8 mouse cellular contexts compared by ENCODE assay signal in the genomic region with DNA sequence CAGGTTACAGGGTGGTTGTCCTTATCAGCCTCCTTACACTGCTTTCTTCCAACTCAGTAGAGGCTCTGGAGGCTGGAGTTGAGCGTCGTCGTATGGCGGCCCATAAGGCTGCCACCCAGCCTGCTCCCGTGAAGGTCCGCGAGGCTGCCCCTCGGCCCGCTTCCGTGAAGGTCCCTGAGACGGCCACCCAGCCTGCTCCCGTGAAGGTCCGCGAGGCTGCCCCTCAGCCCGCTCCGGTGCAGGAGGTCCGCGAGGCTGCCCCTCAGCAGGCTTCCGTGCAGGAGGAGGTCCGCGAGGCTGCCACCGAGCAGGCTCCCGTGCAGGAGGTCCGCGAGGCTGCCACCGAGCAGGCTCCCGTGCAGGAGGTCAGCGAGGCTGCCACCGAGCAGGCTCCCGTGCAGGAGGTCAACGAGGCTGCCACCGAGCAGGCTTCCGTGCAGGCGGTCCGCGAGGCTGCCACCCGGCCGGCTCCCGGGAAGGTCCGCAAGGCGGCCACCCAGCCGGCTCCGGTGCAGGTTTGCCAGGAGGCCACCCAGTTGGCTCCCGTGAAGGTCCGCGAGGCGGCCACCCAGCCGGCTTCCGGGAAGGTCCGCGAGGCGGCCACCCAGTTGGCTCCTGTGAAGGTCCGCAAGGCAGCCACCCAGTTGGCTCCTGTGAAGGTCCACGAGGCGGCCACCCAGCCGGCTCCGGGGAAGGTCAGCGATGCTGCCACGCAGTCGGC. TPM values are rescaled to one million over a fixed set of nuclear protein-coding genes. Genes with fewer than 3 reads are reported as not detected.
DNase-seq lines count a peak whose midpoint lies in the region; ATAC-seq and TF ChIP-seq lines count a peak whose summit lies in the region.

No protein-coding gene starts in this region.

- ATAC-seq in frontal cortex, adult (ENCODE audit: low TSS enrichment): peak; percentile 38
- peak; percentile 61 for ATAC-seq in hindbrain, embryonic 16.5 days
- ATAC-seq in monocyte, adult 5-6 weeks (replicated peaks; ENCODE audit: insufficient number of reproducible peaks, low FRiP score, low TSS enrichment, poor library complexity, severe bottlenecking): no peak

- peak overlapping the region; percentile 59 for H3K9ac ChIP-seq in hindbrain, embryonic 16.5 days (ENCODE audit: low read depth, low read length)
- peak overlapping the region; percentile 73 for H3K9ac ChIP-seq in liver, adult 2 months (ENCODE audit: low read depth, low read length)

- TF ChIP-seq CTCF in liver, adult 2 months (IDR thresholded peaks at IDR 0.05; ENCODE audit: low read depth, low read length): no peak

- TF ChIP-seq POLR2A in liver, adult 2 months (IDR thresholded peaks at IDR 0.05; ENCODE audit: extremely low read depth, insufficient read depth, low read length): no peak

- H3K9me3 ChIP-seq in hindbrain, embryonic 16.5 days (ENCODE audit: control insufficient read depth, low read length): no peaks in the 10 kb centered on the region

- H3K27ac ChIP-seq in hindbrain, embryonic 16.5 days (ENCODE audit: low read depth, low read length): no peak overlapping the region
- no peak overlapping the region for H3K27ac ChIP-seq in liver, adult 2 months (replicated peaks; ENCODE audit: insufficient read depth, low read depth, low read length)

- WGBS in hindbrain, embryonic 16.5 days: 4% methylated on average over 58 of the region's 60 CpGs
- 6% methylated on average over 60 of the region's 60 CpGs for WGBS in liver, adult 2 months

- peak overlapping the region; percentile 41 for H3K4me3 ChIP-seq in hindbrain, embryonic 16.5 days (ENCODE audit: low read length)
- peak overlapping the region; percentile 61 for H3K4me3 ChIP-seq in liver, adult 2 months (ENCODE audit: insufficient read depth, low read depth, low read length)

- intact Hi-C loops in gastrocnemius, postnatal 14 days (cut with DNase I; ENCODE audit: low total_unique reads): no loop called here

- DNase-seq in frontal cortex, postnatal 14 days (ENCODE audit: low spot score in 2 of 2): no peak
- DNase-seq in cerebellum, adult 9-11 months: peak; percentile 60
- DNase-seq in gastrocnemius, postnatal 14 days: peak; percentile 66
- peak; percentile 55 for DNase-seq in liver, adult 2 months (ENCODE audit: extremely low read depth, low read depth, low spot score)
- peak; percentile 64 for DNase-seq in neural tube, embryonic 10.5 days (ENCODE audit: extremely low spot score, low spot score)

- peaks cover 29% of the 10 kb centered on the region for H3K27me3 ChIP-seq in hindbrain, embryonic 16.5 days (replicated peaks; ENCODE audit: control insufficient read depth, insufficient read depth, low read length)
- no peaks in the 10 kb centered on the region for H3K27me3 ChIP-seq in liver, adult 2 months (ENCODE audit: control insufficient read depth, insufficient read depth, low read length)

- H3K4me2 ChIP-seq in hindbrain, embryonic 16.5 days (ENCODE audit: low read length): peak overlapping the region; percentile 72

- H3K36me3 ChIP-seq in hindbrain, embryonic 16.5 days (ENCODE audit: control insufficient read depth, insufficient read depth, low read length): no peaks in the 10 kb centered on the region
- H3K36me3 ChIP-seq in liver, adult 2 months (ENCODE audit: control insufficient read depth, insufficient read depth, low read length): no peaks in the 10 kb centered on the region

- no peaks in the 10 kb centered on the region; the same call in 1 of the 2 replicates for H3K4me1 ChIP-seq in hindbrain, embryonic 16.5 days (ENCODE audit: control insufficient read depth, insufficient read depth, low read depth, low read length)
- peaks cover 6% of the 10 kb centered on the region; the same call in 1 of the 2 replicates for H3K4me1 ChIP-seq in liver, adult 2 months (ENCODE audit: control insufficient read depth, insufficient read depth, low read length)

- H3K79me2 ChIP-seq in liver, adult 2 months (ENCODE audit: control insufficient read depth, insufficient read depth, low read length): no peaks in the 10 kb centered on the region

RNA-seq across cellular contexts. Expression of a gene that starts 1.0 kb away (rescaled TPM):
- not detected for total RNA-seq in gastrocnemius, postnatal 14 days (2021)
- not detected in 2 replicates for polyA plus RNA-seq in hindbrain, embryonic 16.5 days (2015; fragmentation: Nextera tagmentation; extraction: Ambion mirVana)
- total RNA-seq in liver, adult 2 months (2014; rRNA removed): not detected in 2 replicates
- not detected in 2 replicates for polyA plus RNA-seq in liver, adult 2 months (2012; rRNA removed)
- total RNA-seq in monocyte, adult 5-6 weeks (2017): 2.2 TPM in 1 of 3 replicates, not detected in the others

RNA-seq across cellular contexts. Expression of a gene that starts 1.7 kb away (rescaled TPM):
- total RNA-seq in gastrocnemius, postnatal 14 days (2021): not detected
- 0.12 and 0.24 TPM in 2 replicates for polyA plus RNA-seq in hindbrain, embryonic 16.5 days (2015; fragmentation: Nextera tagmentation; extraction: Ambion mirVana)
- total RNA-seq in liver, adult 2 months (2014; rRNA removed): not detected in 2 replicates
- polyA plus RNA-seq in liver, adult 2 months (2012; rRNA removed): 0.07 TPM in 1 of 2 replicates, not detected in the other
- total RNA-seq in monocyte, adult 5-6 weeks (2017): 1.3 TPM in 1 of 3 replicates, not detected in the others

RNA-seq across cellular contexts. Expression of a gene that starts 9.9 kb away (rescaled TPM):
- total RNA-seq in gastrocnemius, postnatal 14 days (2021): 10 to 100 TPM; 41.2 to 42.7 TPM
- polyA plus RNA-seq in hindbrain, embryonic 16.5 days (2015; fragmentation: Nextera tagmentation; extraction: Ambion mirVana): 93.9 and 98.9 TPM in 2 replicates
- 31.3 and 34.9 TPM in 2 replicates for total RNA-seq in liver, adult 2 months (2014; rRNA removed)
- polyA plus RNA-seq in liver, adult 2 months (2012; rRNA removed): 11.2 and 11.9 TPM in 2 replicates
- total RNA-seq in monocyte, adult 5-6 weeks (2017): 52.8 to 89.3 TPM (median 60.9 TPM) in 3 replicates

RNA-seq across cellular contexts. Expression of a gene that starts 58.7 kb away (rescaled TPM):
- 1 to 10 TPM; 1.8 to 6.0 TPM for total RNA-seq in gastrocnemius, postnatal 14 days (2021)
- 3.8 and 4.6 TPM in 2 replicates for polyA plus RNA-seq in hindbrain, embryonic 16.5 days (2015; fragmentation: Nextera tagmentation; extraction: Ambion mirVana)
- total RNA-seq in liver, adult 2 months (2014; rRNA removed): 1.9 and 2.6 TPM in 2 replicates
- polyA plus RNA-seq in liver, adult 2 months (2012; rRNA removed): 0.77 and 0.78 TPM in 2 replicates
- total RNA-seq in monocyte, adult 5-6 weeks (2017): 86.9 to 93.4 TPM (median 92.6 TPM) in 3 replicates

Comparison
In these comparisons a context has a peak if more than half of its experiments do, and no peak if none do; other contexts are left out.
1. DNase-seq: peak in cerebellum, adult 9-11 months (single experiment), gastrocnemius, postnatal 14 days (single experiment), liver, adult 2 months (single experiment) and neural tube, embryonic 10.5 days (single experiment); none in frontal cortex, postnatal 14 days (0 of 2).